Mouse (Mus musculus): ENCODE results near the gene 4930455H04Rik.

The 4930455H04Rik gene

DNA sequence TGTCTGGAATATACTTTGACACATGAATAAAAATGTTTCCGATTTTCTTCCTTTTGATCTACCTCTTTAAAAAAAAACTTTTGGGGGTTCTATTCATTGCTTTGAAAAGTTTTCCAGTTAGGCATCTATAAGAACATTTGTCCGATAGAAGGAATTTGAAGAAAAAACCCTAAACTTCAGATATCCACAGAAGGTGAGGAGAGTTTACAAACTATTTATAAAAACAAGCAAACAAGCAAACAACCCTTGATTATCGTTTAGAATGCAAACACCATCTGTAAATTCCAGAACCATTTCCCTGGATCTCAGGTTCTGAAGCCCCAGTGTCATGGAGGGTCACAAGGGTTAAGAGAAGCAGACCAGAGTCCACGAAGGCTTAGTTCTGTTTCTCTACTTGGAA, at the start of gene 4930455H04Rik:
Gene 4930455H04Rik (plus strand): TSS at position 301 of the 400 bp plus-strand sequence.
- DNase-seq (ENCODE audit: low spot score), result no peak

DNA sequence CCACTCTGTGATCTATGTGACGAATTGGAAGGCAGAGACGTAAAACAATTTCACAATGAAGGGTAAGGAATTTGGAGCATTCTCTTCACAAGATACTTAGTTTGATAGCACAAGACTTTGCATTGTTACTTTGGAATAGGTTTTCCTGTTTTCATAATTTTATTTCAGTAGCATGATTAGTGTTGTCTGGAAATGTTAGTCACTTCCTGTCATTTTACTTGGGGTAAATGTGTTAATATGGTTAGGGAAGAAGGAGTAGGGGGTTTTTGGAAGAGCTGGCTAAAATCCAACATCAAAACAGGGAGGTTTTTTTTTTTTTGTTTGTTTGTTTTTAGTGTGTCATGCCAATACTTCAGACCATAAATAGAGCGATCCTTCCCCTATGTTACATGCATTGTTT, 46.5 kb upstream of the 4930455H04Rik start:
- DNase-seq (ENCODE audit: low spot score), result no peak

DNA sequence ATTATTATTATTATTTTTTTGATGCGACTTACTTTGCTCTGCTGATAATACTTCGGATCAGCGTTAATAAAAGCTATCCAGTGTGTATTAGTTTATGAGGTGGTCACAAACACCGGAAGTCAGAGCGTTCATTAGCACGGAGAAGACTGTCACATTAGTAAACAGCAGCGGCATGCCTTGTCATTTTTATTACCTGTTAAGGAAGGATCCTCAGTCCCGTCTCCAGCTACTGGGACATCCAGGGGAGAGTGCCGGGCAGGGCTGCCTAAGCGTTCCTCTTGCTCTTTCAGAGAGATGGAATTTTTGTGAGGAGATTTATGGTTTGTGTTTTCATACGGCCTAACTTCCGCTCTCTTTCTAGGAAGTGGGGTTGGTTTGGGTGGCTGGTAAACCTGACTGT, 45.0 kb upstream of the 4930455H04Rik start:
- no peak for DNase-seq (ENCODE audit: low spot score)

DNA sequence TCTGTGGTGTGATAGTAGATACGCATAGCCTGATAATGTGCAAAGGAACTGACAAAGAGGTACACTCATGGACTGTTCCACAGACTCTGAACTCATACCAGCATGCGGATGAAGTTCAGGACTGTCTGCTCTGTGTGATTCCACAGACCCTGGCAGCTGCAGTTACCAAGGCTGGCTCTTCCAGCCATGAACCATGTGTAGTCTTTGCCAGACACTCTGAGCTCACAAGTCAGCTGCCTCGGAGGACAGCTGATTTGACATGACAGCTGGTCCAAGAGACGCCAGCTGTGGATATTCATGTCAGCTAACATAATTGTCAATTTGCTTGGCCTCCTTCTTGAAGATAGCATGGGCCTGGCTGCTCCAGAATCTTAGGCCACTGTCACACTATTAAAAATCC, 39.1 kb upstream of the 4930455H04Rik start:
- no peak for DNase-seq (ENCODE audit: low spot score)

DNA sequence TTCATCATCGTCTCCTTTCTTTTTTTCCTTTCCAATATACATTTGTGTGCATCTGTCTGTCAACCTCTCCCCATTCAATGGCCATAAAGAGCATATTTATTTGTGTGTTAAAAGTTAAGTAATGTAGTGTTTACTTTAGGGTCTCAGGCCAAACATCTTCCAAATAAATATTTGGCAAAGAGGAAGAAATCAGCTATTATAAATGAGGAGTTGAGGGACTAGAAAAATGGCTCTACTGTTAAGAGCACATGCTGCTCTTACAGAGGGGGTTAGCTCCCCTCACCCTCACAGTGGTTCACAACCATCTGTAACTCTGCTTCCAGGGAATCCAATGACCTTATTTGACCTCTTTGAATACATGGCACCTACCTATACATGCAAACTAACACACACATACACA, 34.9 kb upstream of the 4930455H04Rik start:
- no peak for DNase-seq (ENCODE audit: low spot score)

DNA sequence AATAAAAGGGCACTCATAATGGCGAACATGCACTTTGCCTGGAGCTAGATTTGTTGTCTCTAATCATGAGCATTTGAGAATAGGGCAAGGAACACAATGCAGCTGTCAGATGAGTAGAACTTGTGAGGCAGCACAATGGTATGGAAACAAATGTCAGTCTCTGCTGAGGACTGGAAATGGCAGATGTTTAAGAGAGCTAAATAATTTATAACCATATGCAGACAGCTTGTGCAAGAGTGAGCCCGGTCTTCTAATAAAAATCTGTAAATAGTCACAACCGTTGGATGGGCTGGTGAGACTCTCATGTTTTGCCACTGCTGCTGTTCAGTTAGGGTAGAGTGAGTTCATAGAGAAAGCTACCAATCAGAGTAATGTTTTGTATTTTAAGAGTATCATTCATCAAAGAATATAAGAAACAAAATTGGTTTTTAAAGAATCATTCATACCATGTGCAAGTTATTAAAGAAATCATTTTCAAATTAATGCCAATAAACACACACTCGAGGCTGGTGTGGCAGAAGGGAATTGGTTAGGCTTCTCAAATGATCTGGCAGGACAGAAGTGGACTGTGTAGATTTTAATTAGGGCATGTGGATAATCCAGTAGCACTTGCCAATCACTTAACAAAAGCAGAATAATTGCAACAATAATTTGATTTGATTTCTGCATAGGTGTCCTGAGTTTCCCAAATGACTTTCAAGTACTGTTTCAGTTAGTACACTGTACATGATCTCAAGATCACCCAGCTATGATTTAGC, 31.0 kb upstream of the 4930455H04Rik start:
- DNase-seq (ENCODE audit: low spot score), result no peak

DNA sequence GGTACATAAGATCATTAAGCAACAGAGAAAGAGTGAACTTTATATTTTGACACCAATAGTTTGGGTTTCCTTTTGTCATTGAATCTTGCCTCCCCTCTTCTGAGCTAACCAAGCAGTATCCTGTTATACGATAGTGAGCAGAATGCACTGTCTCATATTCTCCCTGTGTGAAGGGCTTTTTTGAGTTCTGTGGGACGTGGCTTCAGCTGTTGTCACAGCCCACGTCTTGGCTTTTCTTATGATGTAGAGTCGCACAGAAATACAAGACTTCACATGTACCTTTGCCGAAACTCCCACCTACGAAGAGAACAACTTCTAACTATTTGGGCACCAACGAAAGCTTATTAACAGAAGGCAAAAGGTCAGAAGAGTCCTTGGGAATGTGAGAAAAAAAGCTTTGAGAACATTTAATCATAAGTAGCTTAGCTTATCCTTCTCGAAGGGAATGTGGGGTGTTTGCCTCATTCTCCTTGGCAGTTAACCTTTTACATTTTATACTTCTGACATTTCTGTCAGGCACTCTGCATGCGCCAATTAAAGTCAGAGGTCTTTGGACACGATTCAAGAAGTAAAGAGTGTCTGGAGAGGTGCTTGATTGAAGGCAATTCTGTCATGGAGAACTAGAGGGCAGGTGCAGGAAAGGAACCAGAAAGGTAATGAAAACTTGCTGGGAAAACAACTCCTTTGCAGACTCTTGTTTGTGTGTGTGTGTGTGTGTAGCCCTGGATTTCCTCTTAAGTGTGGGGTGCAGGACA, 27.1 kb upstream of the 4930455H04Rik start:
- no peak for DNase-seq (ENCODE audit: low spot score)

DNA sequence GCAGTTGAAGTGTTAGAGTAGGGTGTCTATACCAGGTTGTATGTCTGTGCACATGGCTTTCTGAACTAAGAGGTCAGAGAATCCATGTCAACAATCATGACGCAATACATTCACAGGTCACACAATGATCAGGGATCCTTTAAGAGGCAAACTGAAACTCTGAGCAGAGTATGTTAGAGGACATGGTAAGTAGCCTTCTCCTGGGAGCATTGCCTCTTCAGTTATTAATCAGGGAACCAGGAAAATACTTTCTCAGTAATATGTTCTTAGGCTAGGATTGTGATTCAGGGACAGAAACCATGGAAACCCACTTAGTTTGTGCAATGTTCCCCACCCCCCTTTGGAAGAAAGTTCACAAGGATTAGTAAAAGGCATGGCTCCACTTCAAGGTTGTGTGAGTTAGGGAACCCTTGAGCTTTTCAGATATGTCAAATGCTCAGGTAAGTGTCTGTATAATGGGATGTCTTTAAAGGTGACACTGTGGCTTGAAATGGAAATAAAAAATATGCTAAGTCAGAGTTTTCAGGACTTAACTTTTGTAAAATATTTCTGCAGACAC, 26.4 kb upstream of the 4930455H04Rik start:
- DNase-seq (ENCODE audit: low spot score), result no peak

DNA sequence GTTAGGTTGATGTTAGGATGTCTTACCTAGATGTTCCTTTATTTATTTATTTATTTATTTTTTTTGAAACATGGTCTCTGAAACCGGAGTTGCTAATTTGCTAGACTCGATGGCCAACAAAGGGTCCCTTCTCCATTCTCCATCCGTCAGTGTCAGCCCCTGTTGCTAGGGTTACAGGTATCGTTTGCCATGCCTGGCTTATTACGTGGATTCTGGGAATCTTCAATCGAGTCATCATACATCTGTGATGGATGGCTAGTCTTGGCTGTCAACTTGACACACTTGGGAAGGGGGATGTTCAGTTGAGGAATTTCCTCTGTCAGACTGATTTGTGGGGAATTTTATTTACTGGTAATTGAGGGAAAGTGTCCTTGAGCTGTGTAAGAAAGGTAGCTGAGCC, 25.3 kb upstream of the 4930455H04Rik start:
- DNase-seq (ENCODE audit: low spot score), result no peak

DNA sequence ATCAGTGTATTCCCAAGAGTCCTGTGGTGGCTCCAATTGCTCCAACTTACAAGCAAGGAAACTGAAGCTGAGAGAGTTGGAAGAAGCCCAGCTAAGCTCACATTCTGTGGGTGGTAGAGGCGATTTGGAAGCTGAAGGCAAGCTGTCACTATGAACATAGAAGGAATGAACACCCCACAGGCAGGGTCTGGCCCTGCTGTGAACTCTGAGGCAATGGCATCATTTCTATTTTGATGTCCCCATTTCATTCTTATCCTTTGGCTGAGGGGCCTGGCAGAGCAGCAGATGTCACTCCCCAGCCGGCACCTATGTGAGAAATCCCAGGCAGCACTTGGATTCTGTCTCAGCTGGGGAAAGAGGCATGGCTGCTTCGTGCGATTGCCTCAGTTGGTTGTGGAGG, 24.6 kb upstream of the 4930455H04Rik start:
- DNase-seq (ENCODE audit: low spot score), result no peak

DNA sequence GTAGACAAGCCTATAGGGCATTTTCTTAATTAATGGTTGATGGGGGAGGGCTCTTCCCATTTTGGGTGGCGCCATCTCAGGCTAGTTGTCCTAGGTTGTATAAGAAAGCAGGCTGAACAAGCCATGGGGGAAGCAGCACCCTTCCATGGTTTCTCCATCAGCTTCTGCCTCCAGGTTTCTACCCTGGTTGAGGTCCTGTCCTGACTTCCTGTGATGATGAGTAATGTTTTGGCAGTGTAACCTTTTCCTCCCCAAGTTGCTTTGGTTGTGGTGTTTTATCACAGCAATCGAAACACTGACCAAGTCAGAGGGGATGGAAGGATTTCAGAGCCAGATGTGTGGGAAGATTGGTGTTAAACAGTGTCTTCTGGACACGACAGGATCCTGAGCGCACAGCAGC, 21.6 kb upstream of the 4930455H04Rik start:
- no peak for DNase-seq (ENCODE audit: low spot score)

DNA sequence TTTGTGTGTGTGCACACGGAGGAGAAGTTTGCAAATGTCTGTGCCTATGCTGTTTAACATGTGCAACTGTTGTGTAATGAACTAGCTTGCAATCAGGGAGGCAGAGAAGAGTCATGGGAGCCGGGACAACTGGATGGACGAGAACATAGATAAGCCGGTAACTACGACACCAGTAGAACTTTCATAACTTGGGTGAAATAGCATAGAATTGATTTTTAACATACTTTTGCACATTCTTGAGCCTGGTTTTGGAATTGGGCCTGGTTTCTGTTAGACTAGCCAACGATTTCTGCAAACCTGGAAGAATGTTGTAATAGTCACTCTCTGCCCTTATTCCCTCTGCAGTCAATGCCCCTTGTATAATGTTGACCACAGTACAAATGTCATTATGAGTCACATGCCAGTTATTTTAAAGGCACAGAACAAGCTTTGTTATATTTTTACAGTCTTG, 17.4 kb upstream of the 4930455H04Rik start:
- DNase-seq (ENCODE audit: low spot score), result no peak

DNA sequence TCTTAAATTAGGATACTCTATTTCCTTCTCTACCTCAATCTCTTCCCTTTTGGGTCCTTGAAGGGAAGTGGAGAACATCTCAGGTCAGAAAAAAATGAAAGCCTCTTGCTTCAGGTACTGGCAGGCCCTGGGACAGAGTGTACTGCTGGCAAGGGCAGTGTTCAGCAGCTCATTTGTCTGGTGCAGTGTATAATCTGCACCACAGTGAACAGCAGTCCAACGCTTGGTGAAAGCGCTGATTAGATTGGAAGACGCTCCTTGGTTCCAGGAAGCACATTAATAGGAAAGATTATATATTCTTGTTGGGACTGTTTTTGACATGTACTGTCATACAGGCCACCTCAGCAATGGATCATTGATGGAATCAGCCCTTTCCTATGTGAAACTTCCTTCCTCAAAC, 16.6 kb upstream of the 4930455H04Rik start:
- no peak for DNase-seq (ENCODE audit: low spot score)

DNA sequence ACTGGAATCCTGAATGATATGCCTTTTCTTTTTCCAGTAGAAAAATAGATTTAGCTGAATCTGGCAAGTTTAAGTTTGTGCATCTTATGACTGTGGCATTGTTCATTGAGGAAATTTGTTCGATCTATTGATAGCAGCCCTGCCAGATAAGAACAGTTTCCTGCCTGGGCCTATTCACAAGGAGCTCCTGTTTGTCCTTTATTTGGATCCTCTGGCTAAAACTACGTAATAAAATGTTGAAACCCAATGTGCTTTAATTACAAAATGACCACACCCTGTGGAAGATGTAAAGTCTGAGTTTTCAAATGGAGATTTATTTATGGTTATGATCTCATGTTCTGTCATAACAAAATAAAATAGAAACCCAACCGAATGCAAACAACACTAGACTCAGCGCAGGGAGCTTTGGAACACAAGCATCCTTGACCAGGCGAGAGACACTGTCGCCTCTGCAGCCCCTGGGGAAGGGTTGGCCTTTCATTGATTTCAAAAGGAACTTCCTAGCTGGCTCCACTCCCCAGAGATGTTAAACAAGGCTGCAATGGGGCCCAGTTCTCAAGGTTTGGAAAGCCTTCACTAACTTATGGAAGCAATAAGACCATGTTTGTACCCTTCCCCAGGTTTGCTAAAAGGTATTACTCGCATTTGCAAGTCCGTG, 15.7 kb upstream of the 4930455H04Rik start:
- no peak for DNase-seq (ENCODE audit: low spot score)

DNA sequence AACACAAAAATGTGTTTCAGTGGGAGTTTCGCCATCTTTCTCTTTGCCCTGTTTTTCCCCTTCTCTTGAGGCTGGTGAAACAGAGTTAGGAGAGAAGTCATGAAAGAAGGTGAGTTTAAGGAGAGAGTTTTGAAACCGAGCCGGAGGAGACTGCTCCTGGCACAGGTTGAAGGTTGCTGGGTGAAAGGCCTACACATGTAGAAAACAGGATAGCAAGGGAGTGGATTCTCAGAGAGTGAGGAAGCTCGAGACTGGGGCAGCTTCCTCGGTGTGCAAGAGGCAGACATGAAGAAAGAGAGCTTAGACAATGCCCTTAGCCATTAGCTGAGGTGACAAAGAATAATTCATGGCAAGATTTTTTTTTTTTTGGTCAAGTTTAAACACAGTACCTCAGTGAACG, 14.7 kb upstream of the 4930455H04Rik start:
- DNase-seq (ENCODE audit: low spot score), result no peak

DNA sequence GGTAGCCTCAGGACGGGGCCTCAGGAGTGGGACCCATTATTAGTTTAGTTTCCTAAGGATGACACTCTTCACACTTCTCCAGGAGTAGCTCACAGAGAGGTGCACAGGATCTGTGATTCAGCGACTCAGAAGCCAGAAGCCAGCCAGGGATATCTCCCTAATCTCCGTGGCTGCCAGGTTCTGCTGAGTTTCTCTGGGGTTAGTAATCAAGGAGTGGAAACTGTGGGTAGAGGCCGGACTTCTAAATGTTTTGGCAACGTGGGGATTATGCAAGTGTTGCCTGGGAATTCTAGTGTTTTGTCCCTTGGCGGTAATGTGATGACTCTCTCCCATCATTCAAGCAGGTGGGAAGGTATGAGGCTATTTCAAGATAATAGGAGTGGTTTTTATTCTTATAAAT, 13.0 kb upstream of the 4930455H04Rik start:
- no peak for DNase-seq (ENCODE audit: low spot score)

DNA sequence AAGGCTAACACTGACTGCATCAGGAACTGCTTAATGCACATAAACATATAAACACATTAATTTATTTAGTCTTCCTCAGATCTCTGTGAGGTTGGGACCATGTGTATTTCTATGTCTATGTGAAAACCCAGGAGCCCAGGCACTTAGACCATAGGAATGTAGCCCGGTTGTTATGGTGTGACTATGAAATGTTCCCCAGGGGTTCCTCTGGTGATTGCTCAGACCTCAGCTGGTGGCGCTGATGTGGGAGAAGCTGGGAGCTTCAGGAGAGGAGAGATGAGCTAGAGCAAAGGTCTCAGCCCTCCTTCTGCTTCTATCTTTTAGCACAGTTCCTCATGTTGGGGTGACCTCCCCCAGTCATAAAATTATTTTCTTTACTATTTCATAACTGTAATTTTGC, 7.7 kb upstream of the 4930455H04Rik start:
- no peak for DNase-seq (ENCODE audit: low spot score)

DNA sequence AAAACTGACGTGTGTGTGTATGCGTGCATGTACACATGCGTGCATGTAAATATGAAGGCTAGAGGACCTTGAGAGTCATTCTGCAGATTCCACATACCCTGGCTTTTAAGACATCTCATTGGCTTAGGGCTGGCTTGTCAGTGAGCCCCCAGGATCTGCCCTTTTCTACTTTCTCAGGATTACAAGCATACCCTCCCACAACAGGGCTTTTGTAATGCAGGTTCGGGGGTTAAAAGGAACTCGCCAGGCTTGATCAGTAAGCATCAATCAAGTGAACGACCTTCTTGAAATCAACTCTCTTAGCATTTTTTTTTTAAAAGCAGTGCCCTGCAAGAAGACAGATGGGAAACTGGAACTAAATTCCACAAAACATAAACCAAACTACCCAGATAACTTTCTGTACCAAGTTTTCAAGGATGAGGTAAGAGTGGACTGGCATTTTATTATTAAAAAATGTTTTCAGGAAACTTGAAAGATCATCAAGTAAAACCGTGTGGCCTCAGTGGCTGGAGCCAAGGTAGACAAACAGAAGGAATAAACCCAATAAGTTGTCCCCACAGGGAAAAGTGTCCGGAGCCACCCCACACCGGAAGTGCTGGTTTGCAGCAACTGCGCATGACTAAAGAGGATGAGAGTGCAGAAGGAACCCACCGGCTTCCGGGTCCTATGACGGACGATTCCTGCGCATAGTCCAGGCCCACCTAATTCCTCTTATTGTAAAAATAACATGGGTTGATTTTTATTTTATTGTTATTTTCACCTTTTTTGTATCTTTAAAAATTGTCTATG, 6.5 kb upstream of the 4930455H04Rik start:
- DNase-seq (ENCODE audit: low spot score), result no peak

DNA sequence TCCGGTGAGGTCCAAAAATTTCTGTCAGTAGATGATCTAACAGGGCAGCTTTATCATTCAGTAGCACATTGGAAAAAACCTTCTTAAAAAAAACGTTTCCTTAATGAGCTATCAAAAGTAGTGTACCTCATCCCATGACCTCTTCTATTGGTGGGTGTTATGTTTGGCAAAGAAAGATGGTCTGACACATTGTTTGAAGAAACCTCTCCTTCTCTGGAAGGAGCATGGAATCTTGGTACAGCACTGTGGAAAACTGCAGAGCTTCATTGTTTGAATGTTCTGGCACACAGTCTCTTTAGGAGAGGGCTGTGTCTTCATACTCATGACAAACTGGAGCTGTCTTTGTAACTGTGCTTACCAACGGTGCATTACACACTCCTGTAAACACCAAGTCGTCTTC, 4.9 kb upstream of the 4930455H04Rik start:
- DNase-seq (ENCODE audit: low spot score), result no peak

DNA sequence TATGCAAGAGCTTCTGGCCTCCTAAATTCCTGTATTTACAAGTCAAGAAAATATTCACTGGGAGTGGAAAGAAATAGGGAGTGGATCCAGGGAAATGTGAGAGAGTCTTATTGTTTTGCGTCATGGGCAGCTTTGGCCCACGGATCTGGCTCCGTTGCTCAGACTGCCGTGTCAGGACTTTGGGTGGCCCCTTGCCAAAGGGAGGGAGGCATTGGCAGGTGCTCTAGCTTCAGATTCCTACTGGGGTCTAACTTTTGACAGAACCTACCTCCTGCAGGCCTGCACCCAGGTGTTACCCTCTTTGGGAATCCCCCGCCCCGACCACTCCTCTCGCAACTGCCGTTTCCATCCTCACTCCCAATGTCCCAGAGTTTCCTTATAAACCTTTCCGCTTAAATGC, 3.6 kb upstream of the 4930455H04Rik start:
- no peak for DNase-seq (ENCODE audit: low spot score)

DNA sequence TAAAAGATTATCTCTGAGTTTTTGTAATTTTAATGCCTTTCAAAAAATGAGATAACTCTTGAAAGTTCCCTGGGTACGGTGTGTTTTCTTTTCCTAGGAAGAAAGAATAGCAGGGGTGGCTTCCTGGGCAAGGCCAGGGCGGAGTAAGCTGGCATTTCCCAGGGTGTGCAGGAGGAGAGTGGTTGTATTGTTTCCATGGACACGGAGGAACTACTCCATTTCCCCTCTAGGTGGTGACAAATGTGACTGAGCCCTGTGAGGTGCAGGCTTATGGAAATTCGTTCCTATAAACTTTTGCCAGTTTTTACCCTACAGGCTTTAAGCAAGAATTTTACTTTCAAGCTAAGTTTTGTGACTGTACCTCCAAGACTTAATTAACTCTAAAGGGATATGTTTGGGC, 1.8 kb upstream of the 4930455H04Rik start:
- DNase-seq (ENCODE audit: low spot score), result no peak

DNA sequence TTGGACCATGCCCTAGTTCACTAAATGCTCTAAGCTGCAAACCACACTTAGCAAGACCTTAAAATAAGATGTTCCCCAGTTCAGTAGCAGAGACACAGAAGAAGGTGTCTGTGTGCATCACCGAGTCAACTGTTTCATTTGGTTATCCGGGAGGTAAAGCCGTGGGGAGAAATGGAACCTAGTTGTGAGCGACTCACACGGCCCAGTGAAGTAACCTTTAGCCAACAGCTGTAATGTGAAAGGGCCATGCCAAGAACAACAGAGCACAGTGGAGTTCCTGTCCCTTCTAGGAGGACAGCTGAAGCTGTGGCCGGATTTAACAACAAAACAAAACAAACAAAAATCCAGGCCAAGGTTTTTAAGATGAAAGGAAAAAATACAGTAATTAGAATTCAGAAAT, 1.3 kb upstream of the 4930455H04Rik start:
- no peak for DNase-seq (ENCODE audit: low spot score)

All from c-Kit-positive CD71-positive TER-119-positive erythroid progenitor cells, embryonic 14.5 days (primary cell).